Mouse (Mus musculus) inflammation-experienced regulatory T-cells (primary cell): ENCODE results near the gene Gigyf2. TPM values are rescaled to one million over a fixed set of nuclear protein-coding genes. Genes with fewer than 3 reads are reported as not detected.

Source experiments
- polyA plus RNA-seq, 2 experiments: library from polyadenylated mRNA; unstranded; fragments of 100-300 nt; shearing (Covaris generic); gene quantifications; one replicate each; pipeline ENCODE4 v1.2.1; 2017

Gene Gigyf2
- polyA plus RNA-seq = 10 to 100 TPM; 56.4 to 70.5 TPM

DNA sequence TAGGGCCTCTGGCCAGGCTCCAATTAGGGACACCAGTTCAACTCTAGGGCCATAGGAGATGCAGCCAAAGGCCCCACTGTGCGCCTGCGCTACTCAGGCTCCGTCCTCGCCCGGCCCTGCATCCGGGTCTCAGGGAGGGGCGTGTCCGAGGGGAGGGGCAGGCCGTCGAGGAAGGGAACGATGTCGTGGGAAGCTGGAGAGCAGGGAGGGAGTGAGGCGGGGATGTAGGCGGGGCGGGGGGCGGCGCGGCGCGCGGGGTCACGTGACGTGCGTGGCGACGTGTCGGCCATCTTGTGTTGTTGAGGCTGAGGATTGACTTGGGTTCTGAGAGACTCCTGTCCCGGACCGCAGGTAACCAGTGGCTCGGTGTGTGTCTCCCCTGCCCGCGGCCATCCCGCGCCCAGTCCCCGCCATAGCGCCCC, at the start of gene Gigyf2:
TSS of gene Gigyf2 (plus strand) at position 257 of the 422 bp plus-strand sequence.

DNA sequence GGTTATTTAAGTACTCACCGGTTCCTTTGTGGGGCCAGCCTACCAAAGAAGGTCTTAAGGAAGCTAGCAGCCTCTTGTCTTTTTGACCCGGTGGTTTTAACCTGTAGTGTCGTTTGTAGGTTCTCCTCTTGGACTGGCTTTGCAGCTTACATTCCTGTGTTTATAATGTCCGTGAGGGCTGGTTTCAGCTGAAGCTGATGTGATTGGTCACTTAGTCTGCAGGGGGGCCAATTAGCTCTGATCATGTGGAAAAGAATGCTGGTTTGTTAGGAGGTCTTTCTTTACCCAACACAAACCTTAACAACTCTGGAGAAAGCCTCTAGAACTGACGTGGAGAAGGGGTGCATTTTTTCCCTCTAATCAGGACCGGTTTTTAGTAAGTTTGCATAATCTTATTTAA, 67.8 kb downstream of the Gigyf2 start, which contains the start of gene Kcnj13:
TSS of gene Kcnj13 (minus strand) at position 136 of the 400 bp plus-strand sequence.

DNA sequence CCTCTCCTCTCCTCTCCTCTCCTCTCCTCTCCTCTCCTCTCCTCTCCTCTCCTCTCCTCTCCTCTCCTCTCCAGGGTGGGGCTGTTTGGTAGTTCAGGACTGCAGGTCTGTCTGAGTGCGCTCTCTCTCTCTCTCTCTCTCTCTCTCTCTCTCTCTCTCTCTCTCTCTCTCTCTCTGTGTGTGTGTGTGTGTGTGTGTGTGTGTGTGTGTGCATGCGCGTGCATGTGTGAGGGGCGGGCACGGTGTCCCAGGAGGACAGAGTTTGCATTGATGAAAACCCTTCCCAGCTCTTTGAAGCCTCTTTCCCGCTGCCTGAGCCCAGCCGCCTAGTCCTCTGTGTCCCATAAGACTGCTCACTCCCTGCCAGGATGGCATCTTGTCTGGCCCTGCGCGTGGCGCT, 143.2 kb downstream of the Gigyf2 start, which contains the start of gene Snorc:
TSS of gene Snorc (plus strand) at position 301 of the 400 bp plus-strand sequence.

Other genes starting within 250 kb of the Gigyf2 start
- gene Alppl2, start 237.1 kb upstream of the Gigyf2 start, polyA plus RNA-seq = not detected
- under 1 TPM in 1 of 2 experiments, not detected in 1; 0.78 TPM for gene Alpi, start 225.4 kb upstream of the Gigyf2 start, polyA plus RNA-seq
- gene Akp3, start 202.0 kb upstream of the Gigyf2 start, polyA plus RNA-seq = not detected
- 1 to 10 TPM; 1.6 to 2.7 TPM for gene Ecel1, start 170.5 kb upstream of the Gigyf2 start, polyA plus RNA-seq
- not detected for gene Prss56, start 143.7 kb upstream of the Gigyf2 start, polyA plus RNA-seq
- under 1 TPM in 1 of 2 experiments, not detected in 1; 0.64 TPM for gene Chrnd, start 136.4 kb upstream of the Gigyf2 start, polyA plus RNA-seq
- gene Chrng, start 122.3 kb upstream of the Gigyf2 start, polyA plus RNA-seq = under 1 TPM in 1 of 2 experiments, not detected in 1; 0.24 TPM
- 100 to 1,000 TPM; 117 to 140 TPM for gene Eif4e2, start 113.1 kb upstream of the Gigyf2 start, polyA plus RNA-seq
- gene Efhd1, start 62.6 kb upstream of the Gigyf2 start, polyA plus RNA-seq = 1 to 10 TPM in 1 of 2 experiments, not detected in 1; 4.0 TPM
- under 1 TPM; 0.53 to 0.84 TPM for gene Kcnj13, start 67.7 kb downstream of the Gigyf2 start, polyA plus RNA-seq
- under 1 TPM in 1 of 2 experiments, not detected in 1; 0.49 TPM for gene Snorc, start 143.3 kb downstream of the Gigyf2 start, polyA plus RNA-seq
- gene Neu2, start 182.9 kb downstream of the Gigyf2 start, polyA plus RNA-seq = not detected
- gene Ngef, start 246.9 kb downstream of the Gigyf2 start, polyA plus RNA-seq = under 1 TPM in 1 of 2 experiments, not detected in 1; 0.69 TPM